Mouse (Mus musculus): ENCODE results near the gene Mcpt4.

DNA sequence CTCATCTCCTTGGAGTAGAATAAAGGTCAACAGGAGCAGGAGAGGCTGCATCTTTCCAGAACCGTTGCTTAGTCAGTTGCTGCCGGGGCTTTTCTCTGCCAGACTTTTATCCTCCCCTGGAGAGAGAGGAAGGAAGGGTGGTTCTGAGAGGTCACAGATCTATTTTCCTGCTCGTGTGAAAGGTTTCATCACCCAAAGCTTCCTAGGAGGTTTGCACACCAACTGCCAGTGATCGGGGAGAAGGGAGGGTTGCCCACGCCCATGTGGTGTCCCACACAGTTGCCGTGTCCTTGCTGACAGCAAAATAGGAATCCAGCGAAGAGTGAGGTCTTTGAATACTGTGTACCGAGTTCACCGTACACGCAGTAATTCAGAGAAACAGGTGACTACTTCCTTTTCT lies 40.3 kb upstream of the Mcpt4 start, which contains the start of gene Ctsg:
- no peak for TF ChIP-seq POLR2A (IDR thresholded peaks at IDR 0.05; ENCODE audit: extremely low read depth, insufficient read depth, low read length)
- no peak for TF ChIP-seq CTCF (IDR thresholded peaks at IDR 0.05; ENCODE audit: low read depth, low read length)

Data from liver, adult 2 months (tissue).